Mouse (Mus musculus): ENCODE measurements around the gene Ifitm3.

GRCm38 (mm10) chr7:141028831-141029230 is 18.3 kb upstream of the Ifitm3 start, which contains the start of gene Gm17387:
- no peak for TF ChIP-seq POLR2A (IDR thresholded peaks at IDR 0.05; ENCODE audit: borderline replicate concordance, extremely low read depth, low read depth, low read length)
- TF ChIP-seq CTCF (IDR thresholded peaks at IDR 0.05; ENCODE audit: insufficient read depth, low read length) = no peak

Data from lung, adult 2 months (tissue).